Mouse (Mus musculus): ENCODE results near the gene Egfl8.

Gene Egfl8

DNA sequence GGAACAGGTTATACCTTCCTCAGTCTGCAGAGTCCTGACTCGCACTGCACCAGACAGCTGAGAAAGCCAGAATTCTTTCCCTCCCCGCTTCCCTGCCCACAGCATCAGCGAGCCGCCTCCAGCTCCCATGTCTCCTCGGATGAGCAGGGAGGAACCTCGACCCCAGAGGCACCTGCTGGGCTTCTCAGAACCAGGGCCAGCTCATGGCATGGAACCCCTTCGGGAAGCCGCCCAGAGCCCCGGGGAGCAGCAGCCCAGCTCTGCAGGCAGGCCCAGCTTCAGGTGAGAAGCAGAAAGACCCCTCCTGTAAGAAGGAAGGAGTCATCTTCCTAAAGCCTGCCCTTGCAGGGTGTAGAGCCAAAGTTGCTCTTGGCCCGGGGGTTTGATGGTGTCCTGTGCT, 36.8 kb upstream of the Egfl8 start:
- CTCF ChIA-PET: interaction anchor here in 3 of 4 experiments (0.5 to 2.1 kb wide), 8 partner anchors 8 to 347 kb away, joined by 3 to 8 read pairs (median 4); partner anchors contain the start of gene Fkbpl (in 1 of the 3)
- POLR2A ChIA-PET: interaction anchor here in 2 of 4 experiments (0.6 to 1.8 kb wide), 3 partner anchors 20 to 933 kb away, joined by 3 to 6 read pairs (median 3); partner anchors contain the start of gene Prrt1 (in 1 of the 2)

DNA sequence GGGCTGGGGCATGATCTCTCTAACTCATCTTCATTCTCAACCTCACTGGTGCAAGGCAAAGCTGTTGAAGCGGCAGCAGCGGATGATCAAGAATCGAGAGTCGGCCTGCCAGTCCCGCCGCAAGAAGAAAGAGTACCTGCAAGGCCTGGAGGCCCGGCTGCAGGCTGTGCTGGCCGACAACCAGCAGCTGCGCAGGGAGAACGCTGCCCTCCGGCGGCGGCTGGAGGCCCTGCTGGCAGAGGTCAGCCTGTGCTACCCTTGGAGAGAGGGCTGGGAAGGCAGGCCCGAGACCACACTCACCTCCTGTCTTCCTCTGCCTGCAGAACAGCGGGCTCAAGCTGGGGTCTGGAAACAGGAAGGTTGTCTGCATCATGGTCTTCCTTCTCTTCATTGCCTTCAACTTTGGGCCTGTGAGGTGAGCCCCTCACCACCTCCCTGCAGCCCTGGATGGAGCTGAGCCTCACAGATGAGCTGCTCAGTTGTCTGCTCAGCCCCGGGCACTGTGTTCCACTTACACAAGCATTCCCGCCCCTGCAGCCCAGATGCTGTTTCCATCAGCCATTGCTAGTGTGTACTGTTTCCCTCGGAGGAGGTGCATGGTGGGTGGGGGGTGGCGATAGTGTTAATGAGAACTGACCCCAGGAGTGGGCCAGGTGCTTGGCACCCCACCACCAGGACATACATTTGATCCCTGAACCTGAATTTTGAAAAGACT, 35.9 kb upstream of the Egfl8 start:
- POLR2A ChIA-PET: interaction anchor here in 3 of 4 experiments (0.6 to 2.3 kb wide), 7 partner anchors 8 to 934 kb away, joined by 3 to 7 read pairs (median 3); partner anchors contain the start of gene Agpat1 (in 1 of the 3)
- CTCF ChIA-PET: interaction anchor here (0.5 to 2.7 kb wide), 9 partner anchors 9 to 517 kb away, joined by 3 to 10 read pairs (median 4); no protein-coding TSS in a partner anchor

DNA sequence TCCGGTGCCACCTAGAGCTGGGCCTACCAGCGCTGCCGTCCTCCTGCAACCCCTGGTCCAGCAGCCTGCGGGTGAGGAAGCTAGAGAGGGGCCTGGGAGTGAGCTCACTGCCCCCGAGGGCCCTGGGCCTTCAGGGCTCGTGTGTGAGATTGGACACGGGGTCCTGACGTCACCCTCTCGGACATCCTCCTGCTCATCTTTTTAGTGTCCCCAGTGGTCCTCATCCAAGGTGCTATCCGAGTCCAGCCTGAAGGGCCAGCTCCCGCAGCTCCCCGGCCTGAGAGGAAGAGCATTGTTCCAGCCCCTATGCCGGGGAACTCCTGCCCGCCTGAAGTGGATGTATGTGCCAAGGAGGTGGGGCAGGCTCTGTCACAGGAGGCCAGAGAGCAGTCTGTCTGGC, 35.0 kb upstream of the Egfl8 start:
- CTCF ChIA-PET: interaction anchor here in 3 of 4 experiments (0.7 to 2.7 kb wide), 5 partner anchors 10 to 79 kb away, joined by 3 to 10 read pairs (median 6); no protein-coding TSS in a partner anchor
- POLR2A ChIA-PET: interaction anchor here in 3 of 4 experiments (0.6 to 2.3 kb wide), 10 partner anchors 9 to 836 kb away, joined by 3 to 7 read pairs (median 4); partner anchors contain the start of gene Agpat1 (in 1 of the 3)

DNA sequence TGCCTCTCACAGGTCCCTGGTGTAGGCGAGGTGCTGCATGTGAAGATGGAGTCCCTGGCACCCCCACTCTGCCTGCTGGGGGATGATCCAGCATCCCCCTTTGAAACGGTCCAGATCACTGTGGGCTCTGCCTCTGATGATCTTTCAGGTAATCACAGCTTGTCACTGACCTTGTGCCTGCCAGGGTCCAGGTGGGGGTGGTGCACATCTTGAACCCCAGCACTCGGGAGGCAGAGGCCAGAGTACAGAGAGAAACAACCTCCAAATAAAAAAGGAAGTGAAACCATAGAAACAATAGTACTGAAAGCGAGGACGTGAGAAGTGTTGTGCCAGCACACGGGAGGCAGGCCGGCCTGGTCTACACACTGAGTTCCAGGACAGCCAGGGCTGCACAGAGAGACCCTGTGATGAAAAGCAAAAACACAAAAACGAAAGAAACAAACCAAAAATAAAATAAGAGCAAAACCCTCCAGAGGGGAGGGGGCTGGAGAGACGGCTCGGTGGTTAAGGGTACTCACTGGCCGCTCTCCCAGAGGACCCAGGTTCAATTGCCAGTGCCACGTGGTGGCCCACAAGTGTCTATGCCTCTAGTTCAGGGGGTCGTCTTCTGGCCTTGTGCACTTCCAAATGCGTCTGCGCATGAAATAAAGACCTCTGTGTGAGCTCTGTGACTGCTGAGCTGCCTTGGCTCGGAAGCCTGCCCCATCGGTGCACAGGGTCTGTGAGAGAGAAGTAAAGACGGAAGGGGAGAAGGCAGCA, 33.5 kb upstream of the Egfl8 start:
- CTCF ChIA-PET: interaction anchor here in 1 of 4 experiments (2.7 kb wide), 1 partner anchor 11 kb away, joined by 10 read pairs; no protein-coding TSS in a partner anchor
- POLR2A ChIA-PET: interaction anchor here in 2 of 4 experiments (1.4 to 3.1 kb wide), 4 partner anchors 8 to 17 kb away, joined by 3 to 24 read pairs (median 4); no protein-coding TSS in a partner anchor

DNA sequence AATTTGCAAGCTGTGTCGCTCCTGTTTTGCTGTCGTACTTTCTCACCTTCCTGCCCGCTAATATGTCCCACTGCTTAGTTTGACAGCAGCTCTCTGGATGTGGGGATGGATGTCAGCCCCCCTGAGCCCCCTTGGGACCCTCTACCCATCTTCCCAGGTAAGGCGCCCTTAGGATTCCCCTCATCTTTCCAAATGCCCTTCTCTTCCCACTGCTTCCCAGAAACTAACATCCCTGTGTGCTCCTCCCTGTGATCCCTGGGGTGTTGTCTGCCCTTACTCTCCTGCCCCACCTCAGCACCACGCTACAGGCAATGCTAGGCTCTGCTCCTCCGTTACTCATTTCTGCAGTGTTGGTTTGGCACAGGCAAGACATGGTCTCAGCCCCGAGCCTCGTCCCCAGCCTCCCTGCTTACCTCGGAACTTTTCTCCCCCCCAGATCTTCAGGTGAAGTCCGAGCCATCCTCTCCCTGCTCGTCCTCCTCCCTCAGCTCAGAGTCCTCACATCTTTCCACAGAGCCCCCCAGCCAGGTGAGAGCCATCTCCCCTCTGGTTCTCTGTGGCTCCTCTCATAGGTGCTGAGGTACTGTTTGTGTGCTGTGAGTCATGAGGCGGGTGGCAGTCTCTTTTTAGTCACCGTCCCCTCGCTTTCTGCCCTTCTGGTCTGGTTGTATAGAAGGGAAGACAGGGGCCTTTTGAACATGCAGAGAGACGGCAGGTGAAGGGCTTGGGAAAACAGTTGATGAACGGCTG, 32.5 kb upstream of the Egfl8 start:
- ChIA-PET CTCF (interaction anchor here in 1 of 4 experiments (0.6 kb wide), 1 partner anchor 546 kb away, joined by 3 read pairs; the partner anchor contains the start of gene Ltb), POLR2A (interaction anchor here in 3 of 4 experiments (1.3 to 4.0 kb wide), 14 partner anchors 10 to 529 kb away, joined by 3 to 24 read pairs (median 6); partner anchors contain the start of genes H2-DMa (in 2 of the 3), Agpat1 (in 1 of the 3), Gpsm3 (in 1 of the 3) and Pbx2 (in 1 of the 3))

DNA sequence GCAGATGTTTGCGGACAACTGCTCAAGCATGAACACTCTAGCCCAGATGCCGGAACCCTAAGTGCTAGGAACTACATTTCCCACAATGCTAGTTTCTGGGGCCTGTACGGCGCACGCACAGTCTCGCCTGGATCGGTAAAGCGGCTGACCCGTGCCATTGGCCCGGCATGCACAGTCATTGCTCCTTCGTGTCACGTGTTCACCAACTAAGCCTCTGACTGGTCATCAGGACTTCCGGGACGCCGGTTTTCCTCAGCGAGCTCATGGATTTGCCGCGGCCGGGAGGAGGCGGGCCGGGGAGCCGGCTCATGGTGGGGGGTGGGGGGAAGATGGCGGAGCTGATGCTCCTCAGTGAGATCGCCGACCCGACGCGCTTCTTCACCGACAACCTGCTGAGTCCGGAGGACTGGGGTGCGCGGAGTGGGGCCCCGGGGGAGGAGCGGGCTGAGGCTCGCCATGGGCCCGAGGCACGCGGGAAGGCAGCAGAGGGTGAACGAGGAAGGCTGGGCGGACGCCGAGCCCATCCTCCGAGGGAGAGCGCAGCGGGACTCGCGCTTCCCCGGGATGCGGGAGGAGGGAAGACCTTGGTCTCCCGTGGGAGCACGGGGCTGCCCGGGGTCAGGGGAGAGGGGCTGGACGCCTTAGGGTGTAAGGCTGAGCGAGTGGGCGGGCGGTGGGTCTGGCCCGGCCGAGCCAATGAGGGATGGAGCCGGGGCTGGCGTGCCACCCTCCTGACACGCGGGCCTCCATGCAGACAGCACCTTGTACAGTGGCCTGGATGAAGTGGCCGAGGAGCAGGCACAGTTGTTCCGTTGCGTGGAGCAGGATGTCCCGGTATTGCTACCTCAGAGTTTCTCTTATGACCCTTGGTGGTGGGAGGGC, 31.4 kb upstream of the Egfl8 start, which contains the start of gene Atf6b:
TSS of gene Atf6b (plus strand) at position 241 of the 882 bp plus-strand sequence.
- ChIA-PET CTCF (interaction anchor here (0.6 to 1.4 kb wide), 24 partner anchors 13 to 522 kb away, joined by 3 to 12 read pairs (median 4); partner anchors contain the start of gene Gpsm3 (in 1 of the 4)), POLR2A (interaction anchor here (0.5 to 4.0 kb wide), 62 partner anchors 8 to 1175 kb away, joined by 3 to 24 read pairs (median 4); partner anchors contain the start of genes H2-DMa (in 2 of the 4), Pbx2 (in 2 of the 4), Prrt1 (in 2 of the 4) and Agpat1 (in 1 of the 4))

DNA sequence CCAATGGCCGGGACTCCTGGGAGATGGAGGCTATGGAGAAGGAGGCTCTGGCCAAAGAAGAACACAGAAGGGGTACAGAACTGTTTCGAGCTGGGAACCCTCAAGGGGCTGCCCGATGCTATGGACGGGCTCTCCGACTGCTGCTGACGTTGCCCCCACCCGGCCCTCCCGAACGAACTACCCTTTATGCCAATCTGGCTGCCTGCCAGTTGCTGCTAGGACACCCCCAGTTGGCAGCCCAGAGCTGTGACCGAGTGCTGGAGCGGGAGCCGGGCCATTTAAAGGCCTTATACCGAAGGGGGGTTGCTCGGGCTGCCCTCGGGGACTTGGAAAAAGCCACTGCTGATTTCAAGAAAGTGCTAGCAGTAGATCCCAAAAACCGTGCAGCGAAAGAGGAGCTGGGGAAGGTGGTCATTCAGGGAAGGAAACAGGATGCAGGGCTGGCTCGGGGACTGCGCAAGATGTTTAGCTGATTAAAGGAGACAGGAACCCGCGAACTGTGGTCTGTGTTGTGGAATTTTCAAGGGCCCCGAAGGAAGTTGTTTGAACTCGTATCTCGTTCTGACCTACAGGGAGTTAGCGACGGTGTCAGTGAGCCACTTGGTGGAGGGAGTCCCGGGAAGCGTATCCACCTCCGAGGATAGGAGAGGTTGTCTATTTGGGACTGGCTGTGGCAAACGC, 30.2 kb upstream of the Egfl8 start:
- ChIA-PET POLR2A (interaction anchor here in 3 of 4 experiments (0.7 to 4.0 kb wide), 18 partner anchors 10 to 690 kb away, joined by 3 to 24 read pairs (median 6); partner anchors contain the start of genes Pbx2 (in 2 of the 3), Agpat1 (in 1 of the 3), Gpsm3 (in 1 of the 3) and Lsm2 (in 1 of the 3)), CTCF (interaction anchor here in 1 of 4 experiments (1.1 to 1.4 kb wide), 2 partner anchors 23 to 523 kb away, joined by 3 to 4 read pairs; no protein-coding TSS in a partner anchor)

DNA sequence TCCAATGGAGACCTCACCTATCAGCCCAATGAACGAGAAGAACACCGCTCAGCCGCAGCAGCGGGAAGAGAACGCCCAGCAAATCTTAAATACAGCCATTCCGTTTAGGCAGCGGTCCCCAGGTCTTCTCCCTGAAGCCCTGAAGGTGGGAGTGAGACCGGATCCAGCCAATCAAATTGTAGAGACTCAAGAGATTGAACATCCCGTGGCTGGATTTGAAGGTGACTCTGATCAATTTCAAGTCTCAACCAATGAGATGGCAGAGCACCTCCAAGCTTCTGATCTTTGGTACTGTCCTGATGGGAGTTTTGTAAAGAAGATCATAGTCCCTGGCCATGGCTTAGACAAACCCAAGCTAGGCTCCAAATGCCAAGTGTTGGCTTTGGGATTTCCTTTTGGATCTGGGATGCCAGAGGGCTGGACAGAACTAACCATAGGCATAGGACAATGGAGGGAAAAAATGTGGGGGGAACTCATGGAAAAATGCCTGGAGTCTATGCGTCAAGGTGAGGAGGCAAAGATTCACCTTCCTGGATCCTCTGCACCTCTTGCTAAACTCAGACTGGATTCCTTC, 29.6 kb upstream of the Egfl8 start:
- ChIA-PET CTCF (interaction anchor here in 3 of 4 experiments (0.6 to 1.5 kb wide), 10 partner anchors 8 to 565 kb away, joined by 3 to 8 read pairs (median 3); partner anchors contain the start of genes Agpat1 (in 1 of the 3), Gpsm3 (in 1 of the 3) and Rnf5 (in 1 of the 3)), POLR2A (interaction anchor here in 3 of 4 experiments (0.5 to 4.0 kb wide), 25 partner anchors 9 to 1273 kb away, joined by 3 to 19 read pairs (median 5); partner anchors contain the start of genes Agpat1 (in 2 of the 3), Rnf5 (in 2 of the 3), Ager (in 1 of the 3) and Apom (in 1 of the 3))

DNA sequence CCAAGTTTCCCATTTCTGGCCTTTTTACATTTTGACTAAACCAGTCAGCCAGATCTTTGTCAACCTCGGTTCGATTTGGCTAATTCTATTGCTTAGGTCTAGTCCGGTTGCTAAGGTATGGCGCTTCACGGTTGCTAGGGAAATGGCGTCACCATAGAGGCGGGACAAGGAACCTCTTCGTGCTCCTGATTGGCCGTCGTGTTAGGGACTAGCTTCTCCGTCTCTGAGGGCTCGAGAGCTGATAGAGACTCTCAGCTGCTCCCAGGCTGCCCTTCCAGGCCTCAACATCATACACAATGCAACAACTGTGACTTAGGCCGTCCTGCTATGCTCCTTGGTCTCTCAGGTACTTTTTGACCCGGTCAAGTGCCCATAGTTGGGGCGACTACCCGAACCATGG, 28.8 kb upstream of the Egfl8 start, which contains the start of gene Fkbpl:
TSS of gene Fkbpl (plus strand) at position 157 of the 400 bp plus-strand sequence.
- ChIA-PET CTCF (interaction anchor here in 3 of 4 experiments (0.8 to 1.5 kb wide), 12 partner anchors 9 to 564 kb away, joined by 3 to 8 read pairs (median 3); partner anchors contain the start of genes Agpat1 (in 1 of the 3) and Rnf5 (in 1 of the 3)), POLR2A (interaction anchor here in 3 of 4 experiments (0.5 to 4.0 kb wide), 25 partner anchors 9 to 1274 kb away, joined by 3 to 19 read pairs (median 5); partner anchors contain the start of genes Agpat1 (in 2 of the 3), Rnf5 (in 2 of the 3), Ager (in 1 of the 3) and Apom (in 1 of the 3))

DNA sequence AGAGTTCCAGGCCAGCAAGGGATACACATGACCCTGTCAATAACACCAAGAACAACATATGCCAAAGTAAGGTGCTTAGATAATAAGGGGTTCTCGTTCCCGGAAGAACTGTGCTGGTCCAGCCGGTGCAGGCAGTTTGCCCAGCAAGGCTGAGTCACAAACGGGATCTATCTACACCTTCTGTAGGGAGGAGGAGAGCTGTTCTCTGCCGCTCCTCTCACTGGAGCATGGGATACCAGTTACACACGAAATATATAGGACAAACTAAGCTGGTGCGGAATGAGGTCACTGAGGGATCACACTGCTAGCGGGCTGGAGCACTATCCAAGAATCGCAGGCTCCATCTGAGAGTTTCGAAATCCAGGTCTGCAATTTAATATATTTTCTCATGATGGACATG, 28.2 kb upstream of the Egfl8 start:
- POLR2A ChIA-PET: interaction anchor here in 2 of 4 experiments (1.0 to 2.8 kb wide), 12 partner anchors 10 to 612 kb away, joined by 3 to 19 read pairs (median 8); partner anchors contain the start of genes Agpat1 (in 2 of the 2), Rnf5 (in 2 of the 2), Ager (in 1 of the 2) and Apom (in 1 of the 2)

DNA sequence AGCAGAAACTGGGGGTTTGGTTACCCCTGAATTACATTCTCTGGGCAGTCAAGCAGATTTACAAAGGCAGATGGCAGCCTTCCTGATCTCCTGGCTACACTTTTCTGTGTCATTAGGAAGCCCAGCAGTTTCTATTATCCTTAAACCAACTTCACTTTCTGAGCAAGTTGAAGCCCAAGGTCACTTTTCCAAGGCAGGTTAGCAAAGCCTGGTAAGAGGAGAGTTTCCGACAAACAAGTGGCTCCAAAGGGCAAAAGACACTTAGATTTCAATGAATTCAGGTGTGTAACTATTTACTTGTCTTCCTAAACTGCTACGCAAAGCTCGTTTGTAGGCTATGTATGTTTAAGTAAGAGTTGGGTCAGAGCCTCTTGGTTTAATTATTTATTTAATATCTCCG, 27.6 kb upstream of the Egfl8 start:
- POLR2A ChIA-PET: interaction anchor here in 2 of 4 experiments (1.1 to 2.8 kb wide), 6 partner anchors 11 to 45 kb away, joined by 3 to 19 read pairs (median 10); partner anchors contain the start of genes Ager (in 1 of the 2), Agpat1 (in 1 of the 2), Ppt2 (in 1 of the 2) and Rnf5 (in 1 of the 2)
- CTCF ChIA-PET: interaction anchor here in 2 of 4 experiments (0.6 to 1.3 kb wide), 2 partner anchors 10 to 24 kb away, joined by 3 to 5 read pairs; no protein-coding TSS in a partner anchor

More for the DNA sequence above, 28.2 kb upstream of the Egfl8 start:
- CTCF ChIA-PET: interaction anchor here in 3 of 4 experiments (0.6 to 1.5 kb wide), 8 partner anchors 9 to 88 kb away, joined by 3 to 8 read pairs (median 5); partner anchors contain the start of genes Agpat1 (in 1 of the 3) and Rnf5 (in 1 of the 3)

DNA sequence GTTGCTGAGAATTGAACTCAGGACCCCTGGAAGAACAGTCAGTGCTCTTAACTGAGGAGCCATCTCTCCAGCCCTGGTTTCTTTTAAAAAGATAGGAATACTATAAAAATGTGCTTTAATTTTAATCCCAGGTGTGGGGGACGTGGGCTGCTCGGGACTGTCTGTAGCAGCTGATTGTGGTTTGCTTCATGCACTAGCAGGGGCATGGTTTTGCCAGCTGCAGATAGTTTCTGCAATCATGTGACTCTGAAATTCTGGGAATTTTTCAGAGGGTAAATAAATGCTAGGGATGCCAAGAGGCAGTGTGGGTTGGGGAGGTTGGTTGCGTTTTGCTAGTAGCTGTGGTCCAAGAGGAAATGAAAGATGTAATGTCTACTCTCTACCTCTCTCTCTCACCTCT, 26.2 kb upstream of the Egfl8 start:
- CTCF ChIA-PET: interaction anchor here in 2 of 4 experiments (1.3 to 1.6 kb wide), 2 partner anchors 10 to 23 kb away, joined by 4 to 5 read pairs; no protein-coding TSS in a partner anchor
- POLR2A ChIA-PET: interaction anchor here in 1 of 4 experiments (1.5 kb wide), 1 partner anchor 8 kb away, joined by 3 read pairs; no protein-coding TSS in a partner anchor

DNA sequence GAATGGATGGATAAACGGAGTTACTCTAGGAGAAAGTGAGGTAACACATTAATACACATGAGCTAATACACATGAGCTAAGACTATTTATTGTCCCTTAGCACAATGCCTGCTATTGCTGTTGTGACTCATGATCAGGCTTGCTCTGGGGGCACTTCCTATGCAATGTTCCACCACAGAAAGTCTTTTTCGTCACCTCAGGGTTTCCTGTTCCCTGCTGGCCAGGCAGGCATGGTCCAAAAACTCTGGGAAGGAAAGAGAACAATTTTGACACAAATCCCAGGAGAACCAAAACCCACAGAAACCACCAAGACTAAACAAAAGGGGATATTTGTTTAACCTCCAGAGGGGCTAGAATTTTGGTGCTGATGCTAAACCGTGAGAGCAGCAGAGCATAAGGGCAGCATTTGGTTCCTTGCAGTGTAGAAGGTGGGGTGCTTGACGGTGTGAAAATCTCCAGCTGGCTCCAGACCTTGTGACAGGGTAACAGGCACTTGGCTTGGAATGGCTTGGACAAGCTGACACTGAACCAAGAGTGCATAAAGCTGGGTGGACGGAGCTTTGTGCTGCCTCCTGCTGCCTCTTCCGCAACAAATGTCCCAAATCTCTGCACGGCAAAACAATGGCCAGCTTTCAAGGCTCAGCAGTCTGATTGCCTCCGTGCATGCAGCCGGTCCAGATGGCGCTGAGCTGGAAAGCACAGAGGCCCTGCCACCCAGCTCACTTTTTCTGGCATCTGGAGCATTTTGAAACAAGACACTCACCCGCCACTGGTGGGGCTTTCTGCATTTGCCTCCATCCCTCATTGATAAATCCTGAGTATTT, 25.2 kb upstream of the Egfl8 start:
- ChIA-PET CTCF (interaction anchor here in 3 of 4 experiments (0.7 to 1.6 kb wide), 5 partner anchors 9 to 46 kb away, joined by 3 to 5 read pairs (median 3); no protein-coding TSS in a partner anchor), POLR2A (interaction anchor here (0.5 to 1.5 kb wide), 6 partner anchors 8 to 421 kb away, joined by 3 to 4 read pairs (median 3); no protein-coding TSS in a partner anchor)

Data from embryonic stem cell, embryonic (primary cell).